Mouse (Mus musculus) kidney, embryonic 16.5 days (tissue): ENCODE data around the gene 9630041A04Rik. TPM values are rescaled to one million over a fixed set of nuclear protein-coding genes. Genes with fewer than 3 reads are reported as not detected.

Experiments
- ATAC-seq: fragments of 200-750 bp; cut with Nextera tagmentation; 2 replicates; pipeline ENCODE4 v1.8.0; 2017; ENCODE audit warnings: moderate TSS enrichment; ENCODE audit not compliant: low FRiP score, low TSS enrichment
- H3K27ac ChIP-seq: fragments of 300-500 bp; sonication (generic); 2 replicates; pipeline ENCODE4 v1.5.1; 2014; ENCODE audit warnings: low read length
- H3K27me3 ChIP-seq: fragments of 300-500 bp; sonication (generic); 2 replicates; pipeline ENCODE4 v1.6.1; 2014; ENCODE audit warnings: low read length, control low read depth, mixed read lengths; ENCODE audit not compliant: insufficient read depth
- H3K36me3 ChIP-seq: fragments of 300-500 bp; sonication (generic); 2 replicates; pipeline ENCODE4 v1.6.1; 2014; ENCODE audit warnings: low read length, control low read depth, mixed read lengths; ENCODE audit not compliant: insufficient read depth
- H3K4me1 ChIP-seq: fragments of 300-500 bp; sonication (generic); 2 replicates; pipeline ENCODE4 v1.6.1; 2014; ENCODE audit warnings: low read length, control low read depth, mixed read lengths; ENCODE audit not compliant: insufficient read depth
- H3K4me2 ChIP-seq: fragments of 300-500 bp; sonication (generic); replicated peaks from 2 replicates; pipeline ENCODE4 v1.6.1; 2014; ENCODE audit warnings: low read depth, low read length
- H3K4me3 ChIP-seq: fragments of 300-500 bp; sonication (generic); 2 replicates; pipeline ENCODE4 v1.5.1; 2014; ENCODE audit warnings: mild to moderate bottlenecking, low read length
- H3K9ac ChIP-seq: fragments of 300-500 bp; sonication (generic); replicated peaks from 2 replicates; pipeline ENCODE4 v1.6.1; 2014; ENCODE audit warnings: low read length
- H3K9me3 ChIP-seq: fragments of 300-500 bp; sonication (generic); 2 replicates; pipeline ENCODE4 v1.6.1; 2016; ENCODE audit warnings: low read length, control low read depth
- WGBS: fragments of 180-500 bp; shearing (Covaris S2); extraction: QIAGEN DNeasy Blood & Tissue Kit; methylation state at CpG from one replicate; pipeline ENCODE4 v1.1.7; 2014; 5-methylcytosine and 5-hydroxymethylcytosine counted together
- polyA plus RNA-seq: library from polyadenylated mRNA; unstranded; fragments of >200 nt; fragmentation: Nextera tagmentation; extraction: Ambion mirVana; gene quantifications from 2 replicates; pipeline ENCODE4 v1.2.1, GENCODE M21; 2015

The 9630041A04Rik gene
- polyA plus RNA-seq, 1 experiment from 2014 or later, result not detected

GRCm38 (mm10) chr9:101940182-101940581 lies 78.5 kb downstream of the 9630041A04Rik start:
- Histone ChIP-seq H3K4me1 (no peaks in the 10 kb centered on the region), H3K27ac (no peak overlapping the region), H3K4me3 (no peak overlapping the region), H3K4me2 (no peak overlapping the region), H3K36me3 (no peaks in the 10 kb centered on the region), H3K9ac (no peak overlapping the region), H3K9me3 (no peaks in the 10 kb centered on the region), H3K27me3 (no peaks in the 10 kb centered on the region)
- 80% methylated on average over 3 of the region's 3 CpGs for WGBS
- no peak for ATAC-seq

- WGBS, result 72% methylated on average over 9 of the region's 9 CpGs
- Histone ChIP-seq H3K4me2 (no peak overlapping the region), H3K9me3 (no peaks in the 10 kb centered on the region), H3K27ac (no peak overlapping the region), H3K36me3 (no peaks in the 10 kb centered on the region), H3K4me3 (no peak overlapping the region), H3K27me3 (no peaks in the 10 kb centered on the region), H3K4me1 (no peaks in the 10 kb centered on the region), H3K9ac (no peak overlapping the region)
- ATAC-seq, result no peak
These were observed 80.5 kb downstream of the 9630041A04Rik start for GRCm38 (mm10) chr9:101942058-101942669.

GRCm38 (mm10) chr9:101945326-101945725 lies 83.7 kb downstream of the 9630041A04Rik start:
- no peak overlapping the region for H3K27ac ChIP-seq
- H3K36me3 ChIP-seq, result no peaks in the 10 kb centered on the region
- H3K4me1 ChIP-seq, result no peaks in the 10 kb centered on the region
- ATAC-seq, result no peak
- WGBS, result 43% methylated on average over 7 of the region's 7 CpGs
- H3K4me2 ChIP-seq, result no peak overlapping the region
- H3K4me3 ChIP-seq, result no peak overlapping the region
- H3K27me3 ChIP-seq, result no peaks in the 10 kb centered on the region
- H3K9me3 ChIP-seq, result no peaks in the 10 kb centered on the region
- no peak overlapping the region for H3K9ac ChIP-seq

- 87% methylated on average over 4 of the region's 4 CpGs for WGBS
These were observed 84.2 kb downstream of the 9630041A04Rik start for GRCm38 (mm10) chr9:101945814-101946213.

GRCm38 (mm10) chr9:101950101-101950500 lies 88.5 kb downstream of the 9630041A04Rik start:
- H3K36me3 ChIP-seq, result no peaks in the 10 kb centered on the region
- H3K4me1 ChIP-seq, result no peaks in the 10 kb centered on the region
- no peaks in the 10 kb centered on the region for H3K9me3 ChIP-seq
- H3K9ac ChIP-seq, result no peak overlapping the region
- no peak overlapping the region for H3K4me3 ChIP-seq
- no peak overlapping the region for H3K4me2 ChIP-seq
- H3K27ac ChIP-seq, result no peak overlapping the region
- WGBS, result 19% methylated on average over 3 of the region's 3 CpGs
- H3K27me3 ChIP-seq, result no peaks in the 10 kb centered on the region
- ATAC-seq, result no peak

More at GRCm38 (mm10) chr9:101945814-101946213, 84.2 kb downstream of the 9630041A04Rik start:
- Histone ChIP-seq H3K36me3 (no peaks in the 10 kb centered on the region), H3K9me3 (no peaks in the 10 kb centered on the region), H3K4me2 (no peak overlapping the region), H3K27ac (no peak overlapping the region), H3K27me3 (no peaks in the 10 kb centered on the region), H3K4me1 (no peaks in the 10 kb centered on the region), H3K4me3 (no peak overlapping the region), H3K9ac (no peak overlapping the region)
- no peak for ATAC-seq

- no peak for ATAC-seq
- WGBS, result 74% methylated on average over 4 of the region's 4 CpGs
- H3K9ac ChIP-seq, result no peak overlapping the region
- no peaks in the 10 kb centered on the region for H3K36me3 ChIP-seq
- H3K27me3 ChIP-seq, result no peaks in the 10 kb centered on the region
- H3K9me3 ChIP-seq, result no peaks in the 10 kb centered on the region
- H3K27ac ChIP-seq, result no peak overlapping the region
- no peaks in the 10 kb centered on the region for H3K4me1 ChIP-seq
- no peak overlapping the region for H3K4me2 ChIP-seq
- no peak overlapping the region for H3K4me3 ChIP-seq
These were observed 92.9 kb downstream of the 9630041A04Rik start for GRCm38 (mm10) chr9:101954529-101954928.

- Histone ChIP-seq H3K4me2 (no peak overlapping the region), H3K27ac (no peak overlapping the region), H3K4me1 (no peaks in the 10 kb centered on the region), H3K27me3 (no peaks in the 10 kb centered on the region), H3K4me3 (no peak overlapping the region), H3K9me3 (no peaks in the 10 kb centered on the region), H3K9ac (no peak overlapping the region), H3K36me3 (no peaks in the 10 kb centered on the region)
- no peak for ATAC-seq
- 24% methylated on average over 4 of the region's 4 CpGs for WGBS
These were observed 94.6 kb downstream of the 9630041A04Rik start for GRCm38 (mm10) chr9:101956228-101956627.

GRCm38 (mm10) chr9:101971806-101972205 lies 110.2 kb downstream of the 9630041A04Rik start:
- ATAC-seq, result no peak
- Histone ChIP-seq H3K36me3 (no peaks in the 10 kb centered on the region), H3K4me3 (no peak overlapping the region), H3K27me3 (no peaks in the 10 kb centered on the region), H3K9me3 (no peaks in the 10 kb centered on the region), H3K4me1 (no peaks in the 10 kb centered on the region), H3K27ac (no peak overlapping the region), H3K9ac (no peak overlapping the region), H3K4me2 (no peak overlapping the region)
- WGBS, result 33% methylated on average over 6 of the region's 6 CpGs

GRCm38 (mm10) chr9:101972314-101972713 lies 110.7 kb downstream of the 9630041A04Rik start:
- no peak overlapping the region for H3K4me3 ChIP-seq
- no peaks in the 10 kb centered on the region for H3K27me3 ChIP-seq
- H3K9ac ChIP-seq, result no peak overlapping the region

GRCm38 (mm10) chr9:101976884-101977465 lies 115.3 kb downstream of the 9630041A04Rik start:
- no peak overlapping the region for H3K27ac ChIP-seq
- H3K9me3 ChIP-seq, result no peaks in the 10 kb centered on the region
- H3K4me3 ChIP-seq, result no peak overlapping the region
- no peak overlapping the region for H3K9ac ChIP-seq
- H3K4me1 ChIP-seq, result peaks cover 5% of the 10 kb centered on the region; the same call in 1 of the 2 replicates
- WGBS, result 89% methylated on average over 4 of the region's 4 CpGs
- H3K27me3 ChIP-seq, result no peaks in the 10 kb centered on the region
- ATAC-seq, result no peak
- H3K36me3 ChIP-seq, result no peaks in the 10 kb centered on the region
- H3K4me2 ChIP-seq, result no peak overlapping the region

More at GRCm38 (mm10) chr9:101972314-101972713, 110.7 kb downstream of the 9630041A04Rik start:
- no peaks in the 10 kb centered on the region for H3K4me1 ChIP-seq
- H3K36me3 ChIP-seq, result no peaks in the 10 kb centered on the region
- 73% methylated on average over 8 of the region's 8 CpGs for WGBS
- H3K27ac ChIP-seq, result no peak overlapping the region
- H3K4me2 ChIP-seq, result no peak overlapping the region
- H3K9me3 ChIP-seq, result no peaks in the 10 kb centered on the region
- ATAC-seq, result no peak
